Mouse (Mus musculus): Measurements from ENCODE around the gene Trpv1. TPM values are rescaled to one million over a fixed set of nuclear protein-coding genes. Genes with fewer than 3 reads are reported as not detected.

Trpv1 gene
- polyA plus RNA-seq (2015; fragmentation: Illumina TruSeq; extraction: RNeasy Lipid Tissue Mini Kit (QIAGEN cat#74804); ENCODE audit: insufficient read depth, low replicate concordance), result not detected

GRCm38 (mm10) chr11:73233992-73234391 is at the start of gene Trpv1:
Gene Trpv1 (plus strand): TSS chr11:73234292.

GRCm38 (mm10) chr11:73198603-73199229 is 35.4 kb upstream of the Trpv1 start, which contains the start of gene Ctns:
Gene Ctns (minus strand): TSS chr11:73199042.

GRCm38 (mm10) chr11:73199230-73199712 is 34.8 kb upstream of the Trpv1 start, which contains the start of gene Shpk:
Gene Shpk (plus strand): TSS chr11:73199460.

GRCm38 (mm10) chr11:73267267-73267666 is 33.2 kb downstream of the Trpv1 start, which contains the start of gene Trpv3:
Gene Trpv3 (plus strand): TSS chr11:73267388.

Other genes starting within 250 kb of the Trpv1 start
- gene P2rx1, start 235.2 kb upstream of the Trpv1 start, polyA plus RNA-seq (2015; fragmentation: Illumina TruSeq; extraction: RNeasy Lipid Tissue Mini Kit (QIAGEN cat#74804); ENCODE audit: insufficient read depth, low replicate concordance), result 5.7 TPM
- 2.9 TPM for gene Camkk1, start 215.3 kb upstream of the Trpv1 start, polyA plus RNA-seq (2015; fragmentation: Illumina TruSeq; extraction: RNeasy Lipid Tissue Mini Kit (QIAGEN cat#74804); ENCODE audit: insufficient read depth, low replicate concordance)
- 11.3 TPM for gene Ncbp3, start 186.5 kb upstream of the Trpv1 start, polyA plus RNA-seq (2015; fragmentation: Illumina TruSeq; extraction: RNeasy Lipid Tissue Mini Kit (QIAGEN cat#74804); ENCODE audit: insufficient read depth, low replicate concordance)
- gene Itgae, start 143.7 kb upstream of the Trpv1 start, polyA plus RNA-seq (2015; fragmentation: Illumina TruSeq; extraction: RNeasy Lipid Tissue Mini Kit (QIAGEN cat#74804); ENCODE audit: insufficient read depth, low replicate concordance), result 5.1 TPM
- 8.5 TPM for gene Haspin, start 96.0 kb upstream of the Trpv1 start, polyA plus RNA-seq (2015; fragmentation: Illumina TruSeq; extraction: RNeasy Lipid Tissue Mini Kit (QIAGEN cat#74804); ENCODE audit: insufficient read depth, low replicate concordance)
- 0.90 TPM for gene P2rx5, start 73.9 kb upstream of the Trpv1 start, polyA plus RNA-seq (2015; fragmentation: Illumina TruSeq; extraction: RNeasy Lipid Tissue Mini Kit (QIAGEN cat#74804); ENCODE audit: insufficient read depth, low replicate concordance)
- gene Emc6, start 57.3 kb upstream of the Trpv1 start, polyA plus RNA-seq (2015; fragmentation: Illumina TruSeq; extraction: RNeasy Lipid Tissue Mini Kit (QIAGEN cat#74804); ENCODE audit: insufficient read depth, low replicate concordance), result 43.9 TPM
- 26.3 TPM for gene Tax1bp3, start 57.2 kb upstream of the Trpv1 start, polyA plus RNA-seq (2015; fragmentation: Illumina TruSeq; extraction: RNeasy Lipid Tissue Mini Kit (QIAGEN cat#74804); ENCODE audit: insufficient read depth, low replicate concordance)
- gene Ctns, start 35.2 kb upstream of the Trpv1 start, polyA plus RNA-seq (2015; fragmentation: Illumina TruSeq; extraction: RNeasy Lipid Tissue Mini Kit (QIAGEN cat#74804); ENCODE audit: insufficient read depth, low replicate concordance), result 23.1 TPM
- gene Shpk, start 34.8 kb upstream of the Trpv1 start, polyA plus RNA-seq (2015; fragmentation: Illumina TruSeq; extraction: RNeasy Lipid Tissue Mini Kit (QIAGEN cat#74804); ENCODE audit: insufficient read depth, low replicate concordance), result 3.7 TPM
- gene Trpv3, start 33.1 kb downstream of the Trpv1 start, polyA plus RNA-seq (2015; fragmentation: Illumina TruSeq; extraction: RNeasy Lipid Tissue Mini Kit (QIAGEN cat#74804); ENCODE audit: insufficient read depth, low replicate concordance), result 1.4 TPM
- 2.9 TPM for gene Aspa, start 95.3 kb downstream of the Trpv1 start, polyA plus RNA-seq (2015; fragmentation: Illumina TruSeq; extraction: RNeasy Lipid Tissue Mini Kit (QIAGEN cat#74804); ENCODE audit: insufficient read depth, low replicate concordance)
- gene Gm49340, start 95.4 kb downstream of the Trpv1 start, polyA plus RNA-seq (2015; fragmentation: Illumina TruSeq; extraction: RNeasy Lipid Tissue Mini Kit (QIAGEN cat#74804); ENCODE audit: insufficient read depth, low replicate concordance), result not detected
- gene Spata22, start 95.4 kb downstream of the Trpv1 start, polyA plus RNA-seq (2015; fragmentation: Illumina TruSeq; extraction: RNeasy Lipid Tissue Mini Kit (QIAGEN cat#74804); ENCODE audit: insufficient read depth, low replicate concordance), result not detected
- not detected for gene Olfr20, start 116.5 kb downstream of the Trpv1 start, polyA plus RNA-seq (2015; fragmentation: Illumina TruSeq; extraction: RNeasy Lipid Tissue Mini Kit (QIAGEN cat#74804); ENCODE audit: insufficient read depth, low replicate concordance)
- not detected for gene Olfr376, start 137.0 kb downstream of the Trpv1 start, polyA plus RNA-seq (2015; fragmentation: Illumina TruSeq; extraction: RNeasy Lipid Tissue Mini Kit (QIAGEN cat#74804); ENCODE audit: insufficient read depth, low replicate concordance)
- gene Olfr1, start 165.3 kb downstream of the Trpv1 start, polyA plus RNA-seq (2015; fragmentation: Illumina TruSeq; extraction: RNeasy Lipid Tissue Mini Kit (QIAGEN cat#74804); ENCODE audit: insufficient read depth, low replicate concordance), result not detected
- gene Olfr378, start 194.2 kb downstream of the Trpv1 start, polyA plus RNA-seq (2015; fragmentation: Illumina TruSeq; extraction: RNeasy Lipid Tissue Mini Kit (QIAGEN cat#74804); ENCODE audit: insufficient read depth, low replicate concordance), result not detected
- not detected for gene Olfr380, start 223.2 kb downstream of the Trpv1 start, polyA plus RNA-seq (2015; fragmentation: Illumina TruSeq; extraction: RNeasy Lipid Tissue Mini Kit (QIAGEN cat#74804); ENCODE audit: insufficient read depth, low replicate concordance)